Mouse (Mus musculus): ENCODE measurements around the gene Wdr66.

DNA sequence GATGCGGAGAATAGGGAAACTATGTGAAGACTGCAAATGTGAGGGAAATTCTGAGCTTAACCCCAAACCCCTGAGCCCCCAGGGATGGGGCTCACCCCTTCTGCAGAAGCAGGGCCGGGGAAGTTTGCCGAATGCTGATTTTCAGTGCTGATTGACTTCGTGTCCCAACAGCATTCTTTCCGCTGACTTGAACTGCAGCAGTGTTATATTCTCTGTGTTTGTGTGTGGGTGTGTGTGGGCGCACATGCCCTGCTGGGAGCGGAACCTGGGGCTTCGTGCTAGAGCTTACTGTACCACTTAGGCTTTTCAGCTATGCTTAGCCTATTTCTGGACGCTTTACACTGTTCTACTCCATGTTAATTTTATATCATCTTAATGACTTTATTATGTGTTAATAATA, 15.5 kb upstream of the Wdr66 start:
- TF ChIP-seq CTCF (conservative IDR thresholded peaks at IDR 0.05; ENCODE audit: low read length) (no peak), POU5F1 (IDR thresholded peaks at IDR 0.05; ENCODE audit: borderline replicate concordance, low read length) (no peak), NANOG (IDR thresholded peaks at IDR 0.05; ENCODE audit: borderline replicate concordance, low read length) (no peak)
